18 mouse cellular contexts compared by ENCODE assay signal in the genomic region with DNA sequence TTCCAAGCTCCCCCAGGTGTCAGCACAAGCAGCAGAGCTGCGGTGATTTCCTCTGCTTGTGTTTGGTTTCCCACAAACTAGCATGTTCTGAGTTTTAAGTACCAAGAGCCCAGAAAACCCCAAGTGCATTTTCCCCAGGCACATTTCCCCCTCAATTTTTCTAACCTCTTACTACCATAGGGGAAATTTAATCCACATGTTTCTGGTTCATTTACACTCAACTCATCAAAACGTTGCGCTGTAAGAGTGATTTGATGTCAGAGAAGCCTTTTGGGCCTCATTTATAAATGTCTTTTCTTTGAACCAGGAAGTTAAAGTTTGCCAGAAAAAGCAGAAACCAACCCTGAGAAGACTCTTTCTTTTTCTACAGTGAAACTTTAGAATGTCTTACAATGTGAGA.
"Had no signal": no experiment of that assay in that cellular context is flagged by ENCODE, and none has a peak within 500 bp of the region (broad histone marks: within the 10 kb centered on the region; RNA-seq: fewer than 3 reads in every experiment).

No protein-coding gene starts in this region.

- DNase-seq: kidney, adult 2 months; kidney, postnatal 25 days; layer of hippocampus, adult 9-11 months; liver, embryonic 13.5 days; lung, adult 2 months; lung, postnatal 14 days; lung, postnatal 4 days; midbrain, embryonic 14.5 days; retina, postnatal 1 day; right cerebral cortex, postnatal 25 days; spleen, adult 18-20 months; thymus, postnatal 25 days had no signal

- H3K4me3 ChIP-seq: layer of hippocampus, adult 2 months; limb, embryonic 12.5 days; liver, embryonic 13.5 days; neural tube, embryonic 13.5 days; stomach, embryonic 15.5 days had no signal

- H3K9me3 ChIP-seq: limb, embryonic 12.5 days; liver, embryonic 13.5 days; neural tube, embryonic 13.5 days; stomach, embryonic 15.5 days had no signal

- H3K27me3 ChIP-seq: limb, embryonic 12.5 days; liver, embryonic 13.5 days; neural tube, embryonic 13.5 days; stomach, embryonic 15.5 days had no signal

- H3K36me3 ChIP-seq: limb, embryonic 12.5 days; liver, embryonic 13.5 days; neural tube, embryonic 13.5 days; stomach, embryonic 15.5 days had no signal

- H3K4me1 ChIP-seq: limb, embryonic 12.5 days; liver, embryonic 13.5 days; neural tube, embryonic 13.5 days; stomach, embryonic 15.5 days had no signal

- H3K27ac ChIP-seq: kidney, postnatal 0 days; layer of hippocampus, adult 2 months; limb, embryonic 12.5 days; liver, embryonic 13.5 days; neural tube, embryonic 13.5 days; stomach, embryonic 15.5 days had no signal

- H3K4me2 ChIP-seq: limb, embryonic 12.5 days; liver, embryonic 13.5 days; midbrain, embryonic 11.5 days; neural tube, embryonic 13.5 days; stomach, embryonic 15.5 days had no signal

- H3K9ac ChIP-seq: limb, embryonic 12.5 days; liver, embryonic 13.5 days; neural tube, embryonic 13.5 days; stomach, embryonic 15.5 days had no signal
